Mouse (Mus musculus): ENCODE measurements around the gene Snx15.

DNA sequence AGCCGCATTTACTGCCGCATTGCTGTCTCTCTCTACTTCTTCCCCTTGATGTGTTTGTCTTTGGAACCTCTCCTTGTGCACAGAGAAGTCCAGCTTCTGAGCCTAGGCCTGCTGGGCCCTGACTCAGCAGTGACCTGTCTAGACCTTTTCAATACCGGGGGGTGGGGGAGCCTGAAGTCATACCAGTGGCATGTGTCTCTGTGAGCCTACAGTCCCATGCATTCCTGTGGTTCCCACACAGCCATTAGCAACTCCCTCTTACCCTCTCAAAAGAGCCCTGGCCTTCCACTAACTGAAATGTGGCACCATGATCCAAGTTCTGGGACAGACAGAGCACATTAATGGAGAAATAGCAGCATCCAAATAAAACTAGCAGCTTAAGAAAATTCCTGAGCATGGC lies 8.3 kb upstream of the Snx15 start:
- TF ChIP-seq CTCF (IDR thresholded peaks at IDR 0.05; ENCODE audit: low read depth, low read length) = no peak
- no peak for TF ChIP-seq POLR2A (IDR thresholded peaks at IDR 0.05; ENCODE audit: borderline replicate concordance, low read depth, low read length)
